Mouse (Mus musculus): ENCODE measurements at regions not wholly inside any gene's neighbourhood (a gene's known extent, or its start where the extent isn't known, plus 50 kb on each side); places are given as distances from the start of the nearest gene placed in this dataset.

DNA sequence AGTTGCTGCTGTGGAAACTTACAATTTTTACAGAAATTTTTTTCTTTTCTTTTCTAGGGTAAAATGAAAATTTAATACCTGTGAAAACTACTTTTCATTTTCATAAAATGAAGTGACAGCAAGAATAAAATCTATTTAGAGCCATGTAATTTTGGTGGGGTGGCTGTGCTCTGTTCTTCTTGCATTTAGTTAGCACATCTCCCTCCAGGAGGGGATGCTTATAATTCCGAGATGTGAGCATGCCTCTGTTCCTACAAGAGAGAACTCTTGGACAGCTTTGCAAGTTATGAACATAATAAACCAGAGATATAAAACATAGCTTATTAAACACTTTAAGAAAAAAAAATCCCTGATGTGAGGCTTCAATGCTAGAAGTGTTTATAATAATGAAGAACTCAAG lies 313.9 kb upstream of the Dph6 start:
- no peak for DNase-seq (ENCODE audit: low read depth, low spot score)

- no peak for DNase-seq (ENCODE audit: low read depth, low spot score)
These were observed 338.7 kb upstream of the Dph6 start for GRCm38 (mm10) chr2:114993419-114993818.

GRCm38 (mm10) chr2:114993882-114994281 lies 339.1 kb upstream of the Dph6 start:
- no peak for DNase-seq (ENCODE audit: low read depth, low spot score)

DNA sequence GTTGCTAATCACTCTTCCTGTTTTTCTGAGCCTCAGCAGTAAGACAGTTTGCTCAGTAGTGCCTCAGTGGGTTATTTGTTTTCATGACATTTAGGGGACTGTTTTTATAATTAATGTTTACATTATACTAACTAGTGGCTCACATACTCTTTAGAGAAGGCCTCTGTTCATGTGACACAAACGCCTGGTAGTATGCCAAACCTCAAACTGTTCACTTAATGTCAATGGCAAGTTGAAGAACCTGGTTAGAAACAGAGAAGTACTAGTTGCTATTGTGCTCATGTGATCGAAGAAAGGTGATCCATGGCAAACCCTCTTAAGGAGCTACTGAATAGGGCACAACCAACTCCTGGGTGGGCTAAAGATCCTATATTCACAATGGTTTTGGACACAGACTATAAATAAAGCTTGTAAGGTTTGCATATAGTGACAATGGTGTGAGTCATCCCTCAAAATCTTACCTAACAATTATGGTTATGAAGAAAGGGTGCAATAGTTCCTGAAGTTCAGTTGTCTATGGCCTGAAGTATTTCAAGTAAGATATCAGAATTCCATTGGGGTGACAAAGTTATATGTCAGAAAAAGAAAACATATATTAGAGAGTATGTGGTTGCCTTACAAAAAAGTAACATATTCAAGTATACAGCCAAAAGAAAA lies 340.1 kb upstream of the Dph6 start:
- DNase-seq (ENCODE audit: low read depth, low spot score): no peak

DNA sequence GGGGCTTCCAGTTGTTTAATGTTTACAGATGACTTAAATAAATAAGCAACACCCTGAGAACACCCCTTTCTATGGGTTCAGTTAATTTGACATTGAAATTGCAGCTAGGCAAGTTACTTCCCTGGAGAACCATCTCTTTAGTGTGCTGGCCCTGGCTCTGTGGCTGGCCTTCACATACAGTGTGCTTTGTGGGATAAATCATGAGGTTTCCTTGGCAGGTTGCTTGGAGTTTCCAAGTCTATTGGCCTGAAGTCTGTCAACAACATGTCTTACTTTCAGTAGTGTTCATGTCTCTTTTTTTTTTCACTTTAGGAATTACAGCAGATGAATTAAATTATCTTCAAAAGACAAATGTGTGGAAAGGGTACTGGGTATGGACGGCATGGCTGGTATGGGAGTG lies 359.2 kb upstream of the Dph6 start:
- DNase-seq (ENCODE audit: low read depth, low spot score): no peak

DNA sequence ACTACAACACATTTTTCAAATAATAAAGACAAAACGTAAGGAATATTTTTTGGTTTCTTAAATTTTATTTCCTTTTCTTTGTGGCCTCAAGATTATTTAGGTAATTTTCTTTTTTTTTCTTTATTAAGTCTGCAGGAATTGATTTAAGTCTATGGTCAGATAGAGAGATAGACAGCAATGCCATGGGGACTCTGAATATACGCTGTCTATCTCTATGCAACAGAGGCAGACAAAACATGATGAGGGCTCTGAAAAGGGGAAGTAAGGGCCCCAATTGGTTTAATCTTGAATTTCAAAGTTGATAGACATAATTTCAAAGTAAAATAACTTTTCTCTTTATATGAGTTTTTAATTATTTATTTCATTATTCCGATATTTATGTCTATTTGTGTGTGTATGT lies 372.0 kb upstream of the Dph6 start:
- DNase-seq (ENCODE audit: low read depth, low spot score): no peak

GRCm38 (mm10) chr2:115031134-115031533 lies 376.4 kb upstream of the Dph6 start:
- no peak for DNase-seq (ENCODE audit: low read depth, low spot score)

DNA sequence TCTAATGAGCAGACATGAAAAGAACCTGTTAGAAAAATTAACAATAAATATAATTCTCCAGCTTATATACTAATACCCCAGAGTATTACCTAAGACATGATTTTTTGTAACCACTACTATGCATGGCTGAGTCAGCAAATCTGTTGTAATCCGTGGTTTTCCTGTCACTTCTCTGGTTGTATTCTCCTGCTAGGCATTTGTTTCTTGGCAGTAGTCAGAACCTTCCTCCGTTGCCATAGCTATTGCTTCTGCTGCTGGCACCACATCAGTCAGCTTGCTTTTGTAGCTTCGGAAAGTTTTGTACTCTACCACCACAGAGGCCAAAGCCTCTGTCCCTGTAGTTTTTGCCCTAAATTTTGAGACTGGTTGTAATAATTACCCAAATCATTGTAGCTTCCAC lies 381.4 kb upstream of the Dph6 start:
- no peak for DNase-seq (ENCODE audit: low read depth, low spot score)

DNA sequence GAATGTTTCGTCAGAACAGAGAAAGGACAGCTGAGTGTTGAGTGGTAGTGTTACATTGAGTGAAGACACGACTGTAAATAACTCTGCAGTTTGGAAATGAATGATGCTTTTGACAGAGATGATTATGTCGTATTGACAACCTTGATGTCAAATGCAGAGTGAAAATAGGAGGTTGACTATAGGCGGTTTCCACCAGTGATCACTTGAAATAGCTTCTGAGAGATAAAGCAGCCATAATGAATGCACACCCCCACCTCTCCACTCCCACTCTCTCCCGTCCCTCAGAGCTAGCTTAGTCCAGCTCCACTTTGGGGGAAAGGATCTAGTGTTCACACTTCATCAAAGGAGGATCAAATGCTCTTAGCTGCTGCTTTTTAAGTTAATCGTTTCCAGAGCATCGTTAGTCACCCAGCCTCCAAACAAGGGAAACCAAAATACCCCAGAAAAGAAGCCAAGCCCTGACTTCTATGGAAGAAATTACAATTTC lies 387.6 kb upstream of the Dph6 start:
- DNase-seq (ENCODE audit: low read depth, low spot score): no peak

GRCm38 (mm10) chr2:115056327-115057070 lies 401.7 kb upstream of the Dph6 start:
- DNase-seq (ENCODE audit: low read depth, low spot score): peak; percentile 16

DNA sequence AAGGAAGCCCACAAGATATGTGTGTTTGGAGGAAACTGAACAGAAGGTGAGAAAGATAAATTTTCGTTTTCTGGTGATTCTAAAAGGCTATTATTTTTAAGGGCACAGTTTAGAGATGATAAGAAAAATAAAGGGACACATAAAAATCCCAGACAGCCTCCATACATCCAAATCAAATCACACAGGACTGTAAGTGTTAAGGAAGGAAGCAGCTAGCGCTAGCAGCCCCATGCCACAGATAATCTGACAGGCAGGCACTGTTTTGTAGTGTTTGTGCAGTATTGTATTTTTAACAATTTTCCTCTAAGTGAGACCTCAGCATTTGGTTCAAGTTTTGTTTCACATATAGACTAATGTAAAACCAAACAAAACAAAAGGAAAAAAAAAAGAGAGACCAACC lies 402.4 kb upstream of the Dph6 start:
- no peak for DNase-seq (ENCODE audit: low read depth, low spot score)

GRCm38 (mm10) chr2:115067489-115068163 lies 412.9 kb upstream of the Dph6 start:
- DNase-seq (ENCODE audit: low read depth, low spot score): no peak

DNA sequence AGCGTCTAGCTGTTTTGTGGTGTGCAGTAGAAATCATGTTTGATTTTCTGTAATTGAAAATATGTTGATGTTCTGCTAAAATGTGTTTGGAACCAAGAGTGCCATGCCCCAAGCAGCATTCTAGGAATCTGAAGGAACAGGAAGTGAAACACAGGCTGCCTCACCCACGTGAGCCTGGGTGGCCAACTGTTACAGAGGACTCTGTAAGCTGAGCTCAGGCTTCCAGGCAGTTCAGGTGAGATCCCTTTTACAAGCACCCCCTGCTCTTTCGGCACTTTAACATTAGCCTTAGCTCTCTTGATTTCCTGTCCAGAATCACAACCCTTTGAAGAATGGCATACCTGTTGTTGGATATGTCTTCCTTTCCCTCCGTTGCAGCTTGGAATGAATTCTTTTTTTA lies 414.9 kb upstream of the Dph6 start:
- no peak for DNase-seq (ENCODE audit: low read depth, low spot score)

DNA sequence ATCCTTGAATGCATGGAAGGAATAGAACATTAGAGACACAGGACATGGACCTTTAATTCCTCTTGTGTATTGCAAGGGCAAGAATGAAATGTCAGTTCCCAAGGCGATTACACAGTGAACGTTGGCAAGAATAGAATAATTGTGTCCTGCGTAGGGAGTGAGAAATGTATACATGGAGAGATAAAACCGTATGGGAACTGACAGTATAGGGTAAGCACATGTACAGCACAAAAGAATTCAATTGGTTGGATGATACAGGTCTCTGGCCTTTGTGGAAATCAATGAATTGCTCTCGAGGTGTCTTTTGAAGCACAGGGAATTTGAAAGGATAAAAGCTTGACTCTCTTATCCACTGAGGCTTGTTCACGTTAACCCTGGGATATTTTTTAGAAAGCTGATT lies 415.4 kb upstream of the Dph6 start:
- DNase-seq (ENCODE audit: low read depth, low spot score): no peak

DNA sequence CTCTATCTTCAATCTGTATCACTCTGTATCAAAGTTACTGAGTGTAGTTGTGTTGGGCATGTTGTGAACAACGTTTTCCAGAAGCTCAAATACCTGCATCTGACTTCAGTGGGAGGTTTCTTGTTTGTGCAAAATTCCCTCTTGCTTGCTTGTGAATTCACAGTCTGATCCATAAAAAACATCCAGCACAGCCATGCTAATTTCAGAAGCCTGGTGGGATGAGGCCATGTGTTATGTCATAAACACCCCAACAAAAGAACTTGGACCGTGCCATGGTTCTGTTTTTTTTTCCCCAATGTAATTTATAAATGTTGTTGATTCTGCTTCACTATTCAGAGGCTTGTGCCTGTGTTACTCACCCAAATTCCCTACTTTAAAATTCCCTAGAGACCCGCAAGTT lies 415.9 kb upstream of the Dph6 start:
- no peak for DNase-seq (ENCODE audit: low read depth, low spot score)

DNA sequence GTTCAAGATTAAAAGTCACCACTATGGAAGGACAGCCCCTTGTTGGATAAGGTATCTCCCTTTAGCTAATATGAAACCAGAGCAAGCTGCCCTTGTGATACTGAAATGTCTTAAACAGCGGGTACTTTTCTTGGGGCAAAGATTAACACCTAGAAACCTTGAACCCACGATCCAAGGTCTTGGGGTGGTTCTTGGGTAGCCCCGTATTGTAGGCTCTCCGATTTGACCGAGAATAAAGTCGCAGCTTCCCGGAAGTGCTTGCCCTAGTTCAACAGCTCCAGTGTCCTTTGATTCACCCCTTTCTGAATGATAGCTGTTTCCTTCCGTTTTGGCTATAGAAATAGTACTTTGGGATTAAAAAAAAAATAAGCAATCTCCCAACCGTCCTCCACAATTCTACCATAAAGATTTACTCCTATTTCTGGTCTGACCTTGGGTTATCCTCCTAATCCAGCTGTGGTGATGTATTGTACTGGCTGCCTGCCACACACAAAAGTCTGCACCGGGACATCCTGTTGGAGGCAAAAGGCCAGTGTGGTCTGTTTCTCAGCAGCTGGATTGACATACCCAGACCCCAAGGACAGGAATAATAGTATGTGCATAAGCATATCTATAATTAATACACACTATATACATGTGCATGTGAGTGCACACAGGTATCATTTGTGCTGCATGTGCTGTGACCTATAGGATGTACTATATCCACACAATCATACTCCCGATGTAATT lies 427.0 kb upstream of the Dph6 start:
- DNase-seq (ENCODE audit: low read depth, low spot score): no peak

DNA sequence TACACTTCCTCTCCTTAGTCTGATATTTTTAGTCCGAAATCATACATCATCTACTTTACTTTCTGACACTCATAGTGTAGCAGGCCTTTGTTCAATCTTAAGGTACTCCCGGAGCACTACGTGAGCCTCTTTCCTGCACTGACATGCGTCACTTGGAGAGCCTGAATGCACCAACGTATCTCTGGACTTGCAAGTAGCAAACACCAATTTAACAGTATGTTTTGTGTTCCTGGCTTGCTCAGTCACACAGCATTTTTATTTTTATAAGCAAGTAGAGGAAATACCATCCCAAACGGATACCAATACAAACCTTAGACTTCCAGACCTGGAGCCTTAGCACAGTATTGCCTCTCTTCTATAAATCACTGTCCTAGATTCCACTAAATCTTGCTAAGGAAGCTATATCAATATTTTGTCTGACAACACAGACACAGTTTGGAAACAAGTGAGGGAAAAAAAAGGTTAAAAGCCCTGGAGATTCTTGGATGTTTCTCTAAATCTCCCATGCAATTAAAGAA lies 427.6 kb upstream of the Dph6 start:
- DNase-seq (ENCODE audit: low read depth, low spot score): no peak

- DNase-seq (ENCODE audit: low read depth, low spot score): no peak
These were observed 433.8 kb upstream of the Dph6 start for GRCm38 (mm10) chr2:115088421-115089120.

GRCm38 (mm10) chr2:115090430-115091175 lies 435.8 kb upstream of the Dph6 start:
- DNase-seq (ENCODE audit: low read depth, low spot score): no peak

DNA sequence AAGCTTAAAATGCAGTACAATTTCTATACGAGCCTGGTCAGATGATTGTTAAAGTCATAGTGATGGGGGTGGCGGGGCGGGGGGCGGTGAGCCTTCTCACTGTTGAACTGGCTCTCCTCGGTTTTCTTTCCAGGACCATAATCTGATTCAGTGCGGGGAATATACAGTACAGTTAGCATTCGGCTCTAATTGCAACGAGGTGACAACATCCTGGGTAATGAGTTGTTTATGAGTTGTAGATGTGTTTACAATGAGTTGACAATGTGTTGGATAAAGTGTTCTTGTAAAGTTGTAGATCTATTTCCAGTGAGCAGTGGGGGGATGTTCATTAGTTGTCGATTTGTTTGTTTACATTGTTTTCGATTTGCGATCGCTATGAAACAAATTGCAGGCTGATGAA lies 440.6 kb upstream of the Dph6 start:
- DNase-seq (ENCODE audit: low read depth, low spot score): no peak

DNA sequence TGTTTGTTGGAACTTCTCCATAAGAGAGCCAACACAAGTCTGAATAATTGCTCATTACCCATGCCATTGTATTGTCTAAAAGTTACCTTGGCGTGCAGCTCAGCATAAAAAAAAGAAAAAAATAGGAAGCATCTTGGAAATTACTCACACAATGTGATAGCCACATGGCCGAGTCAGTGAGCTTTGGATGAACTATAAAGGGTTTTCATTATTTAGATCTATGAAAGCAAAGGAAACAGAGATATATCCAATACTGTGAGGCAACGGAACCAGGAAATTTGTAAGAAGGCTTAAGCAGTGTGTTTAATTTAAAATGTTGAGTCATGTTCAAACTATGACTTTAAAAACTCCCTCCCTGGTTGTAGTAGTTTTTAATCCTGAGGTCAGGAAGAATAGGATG lies 446.7 kb upstream of the Dph6 start:
- DNase-seq (ENCODE audit: low read depth, low spot score): no peak
